Mouse (Mus musculus) forelimb bud, embryonic 11.5 days (tissue): ENCODE data around the gene Gm10638.
A peak's percentile ranks its signal among the peaks of the same experiment; 100 is the strongest.

Experiments
- DNase-seq: peaks from one replicate; pipeline ENCODE4 v3.0.0-alpha.2; 2012; ENCODE audit warnings: low read depth, low spot score

Gm10638 gene

DNA sequence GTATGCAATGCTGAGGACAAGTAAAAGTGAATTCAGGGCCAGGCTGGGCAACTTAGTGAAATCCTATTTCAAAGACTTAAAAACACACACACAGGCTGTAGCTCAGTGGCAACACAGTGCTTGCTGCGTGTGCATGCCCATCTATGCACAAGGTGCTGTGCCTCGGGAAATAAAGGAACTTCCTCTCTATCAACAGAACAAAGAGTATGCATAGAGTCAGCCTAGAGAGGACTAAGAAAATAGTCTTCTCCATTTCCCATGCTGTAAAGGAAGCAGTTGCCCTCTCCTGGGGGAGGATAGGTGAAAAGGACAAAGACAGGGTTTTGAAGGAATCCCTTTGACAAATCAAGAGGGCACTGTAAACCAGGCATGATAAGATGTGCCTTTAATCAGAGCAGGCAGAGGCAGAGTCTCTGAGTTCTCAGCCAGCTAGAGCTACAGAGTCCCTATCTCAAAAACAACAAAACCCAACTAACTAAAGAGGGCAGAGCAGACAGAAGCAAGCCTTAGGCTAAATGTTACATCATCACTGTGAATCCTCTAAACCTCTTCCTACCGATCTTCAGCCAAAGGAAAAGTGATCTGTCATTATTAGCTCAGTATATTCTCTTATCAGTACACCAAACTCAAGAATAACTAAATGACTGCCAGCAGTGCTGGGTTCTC, 9.9 kb upstream of the Gm10638 start:
- no peak for DNase-seq

DNA sequence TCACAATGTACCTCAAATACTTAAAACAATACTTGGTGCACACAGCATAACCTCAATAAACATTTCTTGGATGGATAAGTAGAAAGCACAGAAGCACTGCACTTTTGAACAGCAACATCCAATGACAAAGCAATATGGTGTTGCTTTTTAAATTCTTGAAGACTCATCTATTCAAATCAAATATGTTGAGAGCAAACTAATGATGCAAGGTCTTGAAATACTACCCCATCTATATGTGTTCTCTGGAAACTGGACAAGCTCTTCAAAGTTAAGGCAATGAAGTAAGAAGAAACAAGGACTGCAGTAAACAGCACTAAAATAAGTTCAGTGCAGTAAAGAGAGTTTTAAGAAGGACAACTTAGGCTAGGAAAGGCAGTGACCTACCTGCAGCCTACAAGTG, 4.6 kb upstream of the Gm10638 start:
- DNase-seq = no peak

DNA sequence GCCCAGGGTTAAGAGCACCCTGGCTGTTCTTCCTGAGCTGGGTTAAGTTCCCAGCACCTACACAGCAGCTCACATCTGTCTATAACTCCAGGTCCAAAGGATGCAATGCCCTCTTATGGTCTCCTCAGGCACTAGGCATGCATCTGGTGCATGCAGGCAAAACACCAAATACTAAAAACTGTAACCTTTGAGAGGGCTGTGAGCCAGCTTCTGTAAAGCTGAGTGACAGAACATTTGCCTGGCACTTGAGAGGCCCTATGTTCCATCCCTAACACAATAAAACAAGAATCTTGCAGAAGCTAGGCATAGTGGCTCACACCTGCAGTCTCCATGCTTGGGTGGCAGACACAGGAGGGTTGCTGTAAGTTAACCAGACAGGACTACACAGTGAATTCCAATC, 3.9 kb upstream of the Gm10638 start:
- DNase-seq = no peak

DNA sequence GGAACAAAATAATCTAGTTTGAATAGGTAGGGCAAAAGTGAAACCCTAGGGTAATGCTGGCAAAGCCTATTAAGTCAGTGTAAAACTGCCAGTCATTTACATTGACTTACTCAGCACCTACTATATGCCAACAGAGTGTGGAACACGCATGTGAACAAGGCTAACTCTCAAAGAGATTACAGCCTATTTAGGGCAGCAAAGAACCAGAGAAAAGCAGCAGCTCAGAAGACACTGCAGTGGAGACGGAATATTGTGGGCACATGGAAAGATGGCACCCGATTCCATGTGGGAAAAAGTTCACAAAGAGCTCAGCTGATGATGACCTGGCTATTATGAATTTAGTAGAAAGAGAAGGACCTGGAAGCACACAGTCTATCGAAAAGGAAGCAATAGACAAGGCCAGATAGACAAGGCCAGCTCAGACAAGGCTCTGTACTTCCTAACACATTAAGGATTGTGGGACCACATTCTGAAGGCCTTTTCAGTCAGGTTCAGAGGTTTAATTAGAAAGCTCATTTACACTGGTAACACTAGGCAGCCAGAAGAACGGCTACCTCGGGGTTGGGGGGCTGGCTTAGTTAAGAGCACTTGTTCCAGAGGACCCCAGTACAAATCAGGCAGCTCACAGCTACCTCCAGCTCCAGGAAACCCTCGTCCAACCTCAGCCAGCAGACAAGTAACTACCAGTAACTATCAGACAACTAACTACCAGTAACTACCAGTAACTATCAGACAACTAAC, 2.7 kb upstream of the Gm10638 start:
- no peak for DNase-seq

DNA sequence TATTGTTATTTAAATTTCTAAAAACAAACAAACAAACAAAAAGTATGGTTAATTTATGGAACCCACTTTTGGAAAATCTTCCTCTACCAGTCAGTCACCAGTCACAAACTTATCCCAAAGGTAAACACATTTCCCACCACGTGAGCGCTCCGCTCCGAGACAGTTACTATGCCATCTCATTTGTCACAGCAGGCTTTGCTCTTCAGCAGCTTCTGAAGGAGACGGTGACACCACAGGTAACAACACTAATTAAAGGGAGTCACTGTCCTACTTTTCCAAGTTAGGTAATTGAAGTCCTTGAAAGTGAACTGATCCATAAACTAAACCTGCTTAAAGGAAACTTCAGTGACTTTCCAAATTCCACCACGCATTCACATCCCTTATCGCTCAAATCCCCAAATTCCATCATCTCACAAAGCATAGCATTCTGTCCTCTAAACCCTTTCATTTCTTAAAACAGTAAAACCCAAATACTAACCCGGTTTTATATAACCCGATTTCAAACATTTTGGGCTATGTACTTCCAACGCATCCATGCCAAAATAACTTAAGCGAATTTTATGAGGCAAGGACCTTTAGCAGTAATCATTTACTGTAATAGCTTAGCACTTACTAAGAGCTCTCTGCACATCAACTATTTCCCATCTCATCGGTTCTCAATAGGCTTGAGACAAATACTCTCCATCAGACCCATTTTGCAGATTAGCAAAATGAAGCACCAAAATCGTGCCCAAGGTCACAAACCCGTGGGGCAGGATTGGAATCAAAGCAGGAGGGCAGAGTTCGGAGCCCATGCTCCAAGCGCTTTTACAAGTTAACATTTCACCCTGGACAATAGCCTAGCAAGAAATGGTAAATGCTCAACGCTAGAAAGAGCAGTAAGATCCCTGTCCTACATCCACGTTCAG, 932 bp upstream of the Gm10638 start:
- no peak for DNase-seq

DNA sequence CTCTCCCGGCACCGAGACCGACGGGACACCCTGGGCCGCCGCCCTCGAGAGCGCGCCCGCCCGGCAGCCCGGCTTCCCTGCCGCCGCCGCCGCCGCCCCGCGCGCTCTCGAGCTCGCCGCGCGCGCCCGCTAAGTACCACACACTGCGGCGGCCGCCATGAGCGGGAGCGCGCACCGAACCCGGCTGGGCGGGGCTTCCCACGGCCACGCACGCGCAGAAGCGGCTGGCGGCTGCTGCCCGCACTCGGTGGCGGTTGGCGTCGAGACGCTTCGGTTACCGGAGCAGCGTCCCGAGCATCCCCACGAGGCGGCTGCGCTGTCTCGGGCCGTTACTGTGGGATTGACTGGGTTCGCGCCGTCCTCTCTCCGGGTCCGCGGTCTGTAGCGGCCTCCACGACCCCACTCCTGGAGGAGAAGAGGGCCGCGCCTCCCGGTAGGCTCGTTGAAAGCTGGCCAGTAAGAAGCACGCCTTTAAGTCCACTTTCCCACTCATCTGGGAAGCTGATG, 489 bp downstream of the Gm10638 start:
- DNase-seq = peak; percentile 86

DNA sequence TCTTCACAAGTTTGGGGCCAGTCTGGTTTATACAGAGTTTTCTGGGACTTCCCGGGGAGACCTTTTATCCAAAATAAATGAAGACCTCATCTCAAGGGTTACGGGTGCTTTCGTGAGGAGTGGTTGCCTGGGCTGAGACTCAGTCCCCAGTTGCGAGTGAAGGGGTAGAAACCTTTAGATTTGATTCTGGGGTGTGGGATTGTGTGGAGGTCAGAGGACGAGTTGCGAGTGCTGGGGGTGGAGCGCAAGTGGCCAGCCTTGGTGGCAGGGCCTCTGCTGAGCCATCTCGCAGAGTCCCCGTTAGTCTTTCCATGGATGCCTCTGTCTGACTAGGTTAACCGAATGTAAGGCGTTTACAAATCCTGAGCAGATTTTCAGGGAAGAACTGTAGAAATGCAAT, 1.0 kb downstream of the Gm10638 start:
- DNase-seq = no peak

DNA sequence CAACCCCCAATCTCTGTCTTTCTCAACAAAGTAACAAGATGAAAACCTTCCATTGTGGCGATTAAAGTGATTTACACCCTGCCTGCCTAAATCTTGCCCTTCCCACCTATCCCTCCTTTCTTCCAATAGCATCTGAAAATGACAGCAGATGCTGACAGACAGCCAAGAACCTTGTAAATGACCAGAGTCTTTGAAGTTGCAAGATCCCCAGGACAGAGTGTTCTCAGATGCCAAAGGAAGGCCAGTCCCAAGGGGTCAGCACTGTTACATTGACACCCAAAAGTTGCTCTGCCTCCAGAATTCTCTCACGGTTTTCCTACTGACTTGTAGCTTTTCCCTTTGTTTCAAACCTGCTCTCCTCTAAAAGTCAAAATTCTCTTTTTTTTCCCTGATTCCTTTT, 4.3 kb downstream of the Gm10638 start:
- no peak for DNase-seq

DNA sequence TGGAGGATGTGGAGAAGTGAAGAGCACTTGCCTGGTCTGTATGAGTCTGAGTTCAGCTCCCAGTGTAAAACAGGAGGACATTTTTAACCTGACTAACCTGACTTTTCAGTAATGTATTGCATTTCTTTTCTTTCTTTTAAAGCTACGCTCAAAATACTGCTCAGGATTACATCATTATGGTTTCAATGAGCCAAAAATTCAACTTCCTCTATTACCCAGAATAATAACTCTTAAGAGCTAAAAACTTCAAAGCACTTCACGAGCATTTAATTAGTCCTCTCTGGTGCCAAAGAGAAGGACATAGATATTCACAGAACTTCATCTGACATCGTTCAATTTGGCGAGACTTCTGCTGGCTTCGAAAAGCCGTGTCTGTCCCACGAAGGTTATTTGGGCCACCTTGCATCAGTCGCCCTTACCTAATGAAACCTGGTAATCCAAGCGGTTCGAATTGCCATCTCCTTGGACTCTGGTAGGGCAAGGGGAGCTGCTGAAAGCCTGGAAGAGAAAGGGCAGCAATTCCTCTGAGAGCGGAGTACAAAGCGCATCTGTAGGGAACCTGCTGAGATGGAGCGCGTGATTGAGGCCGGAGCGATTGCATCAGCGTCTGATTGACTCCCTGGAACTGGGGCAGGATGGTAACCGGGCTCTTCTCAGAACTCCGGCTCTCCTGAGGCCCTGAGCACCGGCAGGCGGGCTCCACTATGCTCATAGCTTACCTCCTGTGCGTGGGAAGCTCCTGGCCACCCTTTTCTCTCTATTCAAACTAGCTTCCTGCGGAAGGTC, 11.6 kb downstream of the Gm10638 start:
- DNase-seq = no peak

DNA sequence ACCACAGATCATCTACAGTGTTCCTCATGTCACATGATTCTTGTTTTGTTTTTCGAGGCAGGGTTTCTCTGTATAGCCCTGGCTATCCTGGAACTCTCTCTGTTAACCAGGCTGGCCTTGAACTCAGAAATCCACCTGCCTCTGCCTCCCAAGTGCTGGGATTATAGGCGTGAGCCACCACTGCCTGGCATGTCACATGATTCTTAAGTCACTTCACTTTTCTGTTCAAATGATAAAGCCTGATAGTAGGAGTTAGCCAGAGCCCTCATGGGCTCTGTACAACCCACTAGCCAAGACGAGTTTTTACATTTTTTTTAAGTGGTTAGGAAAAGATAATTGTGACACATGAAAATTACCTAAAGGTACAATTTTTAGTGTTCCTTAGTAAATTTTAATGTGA, 13.2 kb downstream of the Gm10638 start:
- no peak for DNase-seq

DNA sequence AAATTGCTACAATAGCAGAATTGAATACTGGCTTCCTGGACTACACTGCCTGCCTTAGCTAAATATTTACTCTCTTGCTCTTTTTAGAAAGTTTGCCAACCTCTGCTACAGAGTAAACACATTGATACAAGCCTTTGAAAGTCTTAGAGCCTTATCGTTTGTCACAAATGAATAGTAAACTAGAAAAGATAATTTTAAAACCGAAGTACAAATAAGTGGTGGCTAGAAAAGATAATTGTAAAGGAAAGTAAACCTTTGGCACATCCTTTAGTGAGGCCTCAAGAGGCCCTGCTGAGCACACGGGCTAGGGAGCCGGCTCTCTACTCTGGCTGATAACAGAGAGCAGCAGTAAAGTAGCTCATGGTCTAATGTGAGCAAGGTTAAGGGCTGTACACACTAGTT, 13.6 kb downstream of the Gm10638 start:
- no peak for DNase-seq

DNA sequence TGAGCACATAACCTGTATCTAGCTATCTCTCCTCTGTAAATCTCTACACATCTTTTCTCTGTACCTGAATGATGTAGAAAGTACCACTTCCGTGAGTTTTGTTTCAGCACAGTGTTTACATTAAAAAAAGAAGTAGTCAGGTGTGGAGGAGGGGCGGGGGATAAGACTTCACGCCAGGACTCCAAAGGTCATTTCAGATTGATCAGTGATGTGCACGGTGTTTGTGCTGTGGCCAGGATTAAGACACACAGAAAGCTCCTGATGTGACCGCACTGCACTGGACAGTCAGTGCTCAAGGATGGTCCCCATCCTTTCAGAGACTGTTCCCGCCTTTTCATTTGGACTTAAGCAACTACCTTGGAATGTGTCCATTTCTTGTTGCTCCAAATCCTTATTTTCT, 15.2 kb downstream of the Gm10638 start:
- no peak for DNase-seq

DNA sequence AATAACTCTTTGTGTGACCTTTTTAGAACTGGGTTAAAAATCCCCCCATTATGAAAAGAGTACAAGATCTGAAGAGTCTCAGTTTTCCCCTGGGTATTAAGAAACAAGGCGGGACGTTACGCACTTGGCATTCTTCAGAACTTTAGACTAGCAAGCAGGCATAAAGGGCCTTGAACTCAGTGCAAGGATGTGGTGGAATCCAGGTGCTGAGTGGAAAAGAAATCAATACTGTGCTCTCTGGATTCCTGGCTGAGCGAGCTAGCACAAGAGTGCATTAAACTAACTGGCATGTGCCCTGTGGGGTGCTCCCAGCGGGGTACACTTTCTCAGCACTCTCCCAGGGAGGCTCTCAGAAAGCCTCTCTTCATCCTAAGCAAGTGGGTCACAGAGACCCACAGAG, 17.3 kb downstream of the Gm10638 start:
- DNase-seq = no peak

DNA sequence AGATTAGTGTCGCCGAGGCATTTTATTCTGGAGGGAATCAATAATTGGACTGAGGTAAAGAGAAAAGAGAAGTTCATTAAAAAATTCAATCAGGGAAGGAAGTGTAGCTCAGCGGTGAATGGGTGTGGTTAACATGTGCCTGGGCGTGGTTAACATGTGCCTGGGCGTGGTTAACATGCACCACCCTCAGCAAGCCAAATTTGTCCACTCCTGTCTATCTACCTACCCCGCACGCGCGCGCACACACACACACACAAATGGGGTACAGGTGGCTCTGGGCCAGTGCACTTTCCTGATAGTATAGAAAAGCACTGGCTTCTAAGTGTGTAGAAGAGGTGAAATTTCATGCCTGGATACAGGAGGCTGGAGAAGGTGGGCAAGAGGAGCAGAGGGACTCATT, 19.7 kb downstream of the Gm10638 start:
- DNase-seq = no peak

DNA sequence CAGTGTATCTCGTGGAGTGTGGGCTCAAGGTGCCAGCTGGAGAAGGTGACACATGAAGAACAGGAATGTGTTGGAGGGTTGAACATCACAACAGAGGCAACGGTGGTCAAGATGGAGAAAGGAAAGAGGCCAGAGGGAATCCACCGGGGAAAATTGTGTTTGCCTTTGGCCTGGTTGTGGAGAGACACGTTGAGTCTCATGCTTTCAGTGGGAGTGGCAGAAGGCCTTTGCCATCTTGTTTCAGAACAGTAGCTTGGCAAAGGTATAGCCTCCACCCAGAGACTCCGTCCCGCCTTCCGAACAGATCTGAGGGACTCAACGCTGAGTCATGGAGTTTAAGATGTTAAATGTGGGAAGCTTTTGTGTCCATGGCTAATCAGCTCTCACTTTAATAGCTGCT, 20.2 kb downstream of the Gm10638 start:
- DNase-seq = no peak

DNA sequence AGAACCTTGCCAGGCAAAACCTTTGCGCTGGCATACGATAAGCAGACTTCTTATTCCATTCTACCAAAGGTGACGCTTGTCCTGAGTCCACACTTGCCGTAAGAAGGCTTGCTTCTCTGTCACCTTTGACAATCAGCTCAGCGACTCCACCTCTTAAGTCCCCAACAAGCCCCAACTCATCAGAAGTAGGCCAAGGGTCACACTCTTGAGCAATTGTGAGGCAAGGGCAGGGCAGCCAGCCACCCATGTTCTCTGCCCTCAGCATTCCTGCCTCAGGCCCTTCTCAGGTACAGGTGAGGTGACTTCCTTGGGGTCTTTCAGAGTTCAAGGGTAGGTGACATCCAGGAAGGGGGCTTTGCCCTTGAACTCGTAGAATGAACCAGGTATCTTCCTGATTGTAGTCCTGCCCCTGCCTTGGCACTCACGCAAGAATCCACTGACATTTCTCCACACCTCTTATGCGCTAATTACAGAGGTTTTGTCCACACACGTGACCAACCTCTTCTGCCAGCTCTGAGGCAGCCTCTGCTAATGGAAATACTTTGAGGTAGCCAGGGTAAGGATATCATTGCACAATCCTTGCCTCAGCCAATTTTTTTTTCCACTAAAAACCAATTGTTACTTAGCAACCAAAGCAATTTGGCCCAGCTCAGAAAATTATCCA, 21.2 kb downstream of the Gm10638 start:
- DNase-seq = no peak

DNA sequence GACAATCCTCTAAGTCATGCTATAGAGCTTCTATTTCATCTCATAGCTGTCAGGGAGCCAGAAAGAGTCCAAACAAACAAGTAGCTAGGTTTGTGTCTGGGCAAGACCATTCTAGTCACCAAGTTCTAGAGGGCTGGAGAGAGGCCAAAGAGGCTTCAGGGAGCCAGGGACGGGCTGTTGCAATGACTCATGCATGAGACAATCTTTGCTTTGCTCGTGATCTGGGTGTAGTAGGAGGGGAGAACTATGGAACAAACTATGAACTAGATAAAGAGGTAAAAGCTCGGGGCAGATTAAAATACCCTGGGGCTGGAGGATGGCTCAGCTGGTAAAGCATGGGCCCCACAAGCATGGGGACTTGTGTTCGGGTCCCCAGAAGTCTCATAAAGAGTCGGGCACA, 23.0 kb downstream of the Gm10638 start:
- no peak for DNase-seq

DNA sequence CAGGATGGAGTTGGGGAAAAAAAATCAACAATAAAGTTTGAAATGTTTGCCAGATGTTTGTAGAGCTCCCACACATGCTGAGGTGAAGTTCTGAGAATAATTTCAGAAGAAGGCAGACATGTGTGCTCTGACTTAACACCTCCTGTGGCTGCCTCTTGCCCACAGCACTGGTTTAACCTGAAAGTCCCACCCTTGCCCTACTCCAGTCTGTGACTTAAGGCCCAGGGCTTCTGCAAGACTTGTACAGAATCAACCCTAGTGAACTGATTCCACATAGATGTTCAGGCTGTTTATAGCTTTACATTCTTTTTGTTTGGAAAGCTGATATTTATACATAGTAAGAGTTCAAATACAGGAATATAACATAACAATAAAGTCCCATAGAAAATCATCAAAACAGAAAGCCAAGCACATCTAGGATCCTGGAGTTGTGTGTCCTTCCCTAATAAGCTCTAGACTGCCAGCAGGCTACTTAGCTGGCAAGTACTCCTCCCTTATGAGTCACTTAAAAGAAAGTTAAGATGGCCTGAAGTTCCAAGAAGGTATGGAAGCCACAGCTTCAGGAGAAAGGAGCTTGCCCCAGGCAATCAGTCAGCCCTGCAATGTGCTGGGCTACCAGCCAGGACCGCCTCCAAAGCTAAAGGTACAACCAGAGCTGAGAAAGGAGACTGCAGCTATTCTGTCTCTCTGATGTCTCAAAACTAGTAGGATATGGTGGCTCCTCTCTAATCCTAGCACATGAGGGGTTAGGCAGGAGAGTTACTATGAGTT, 24.6 kb downstream of the Gm10638 start:
- DNase-seq = no peak

DNA sequence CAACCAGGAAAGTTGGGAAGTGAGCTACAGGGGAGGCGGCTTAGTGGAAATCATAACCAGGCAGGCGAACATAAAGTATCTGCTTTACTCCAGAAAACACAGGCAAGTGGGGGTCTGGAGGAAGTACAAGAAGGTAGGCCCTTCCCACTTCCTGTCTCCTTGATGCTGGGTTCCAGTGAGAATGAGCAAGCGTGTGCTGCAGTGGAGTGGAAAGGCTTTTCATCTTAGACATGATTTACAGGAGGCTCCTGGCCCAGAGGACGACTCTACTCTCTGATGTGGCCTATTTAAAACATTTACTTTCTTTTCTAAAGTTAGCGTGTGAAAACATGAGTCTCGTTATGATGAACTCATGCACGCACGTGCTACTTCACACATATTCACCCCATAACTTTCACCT, 33.7 kb downstream of the Gm10638 start:
- DNase-seq = no peak

DNA sequence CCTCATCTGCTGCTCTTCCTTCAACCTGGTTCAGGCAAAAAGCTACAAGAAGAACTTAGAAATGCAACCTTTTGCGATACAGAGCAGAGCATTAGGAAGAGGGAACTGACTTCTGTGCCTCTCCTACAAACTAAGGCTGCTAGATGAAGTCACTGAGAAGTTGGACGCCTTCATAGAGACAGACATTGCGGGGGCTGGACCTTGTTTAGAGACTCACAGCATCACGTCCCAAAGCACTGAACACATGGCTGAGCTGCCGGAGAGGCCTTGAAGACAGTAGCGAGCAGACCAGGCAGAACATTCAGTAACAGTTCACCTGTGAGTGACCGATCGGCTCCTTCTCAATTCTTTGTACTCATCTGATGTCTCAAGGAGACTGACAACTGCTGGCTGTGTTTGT, 35.6 kb downstream of the Gm10638 start:
- DNase-seq = no peak
